Mouse (Mus musculus) heart, embryonic 11.5 days (tissue): ENCODE measurements at regions not wholly inside any gene's neighbourhood (a gene's known extent, or its start where the extent isn't known, plus 50 kb on each side); places are given as distances from the start of the nearest gene placed in this dataset.

Experiments used
- ATAC-seq: fragments of 200-750 bp; cut with Nextera tagmentation; replicated peaks from 2 replicates; pipeline ENCODE4 v1.8.0; 2017; ENCODE audit warnings: moderate library complexity; ENCODE audit not compliant: insufficient number of reproducible peaks, low FRiP score, low TSS enrichment
- H3K27ac ChIP-seq: fragments of 300-500 bp; sonication (generic); 2 replicates; pipeline ENCODE4 v1.5.1; 2014; ENCODE audit warnings: mild to moderate bottlenecking, low read depth, low read length
- H3K27me3 ChIP-seq: fragments of 300-500 bp; sonication (generic); 2 replicates; pipeline ENCODE4 v1.6.1; 2014; ENCODE audit warnings: mild to moderate bottlenecking, low read length, mixed read lengths; ENCODE audit not compliant: control insufficient read depth, insufficient read depth
- H3K36me3 ChIP-seq: fragments of 300-500 bp; sonication (generic); 2 replicates; pipeline ENCODE4 v1.6.1; 2014; ENCODE audit warnings: mild to moderate bottlenecking, low read length, moderate library complexity, mixed read lengths; ENCODE audit not compliant: control insufficient read depth, insufficient read depth
- H3K4me1 ChIP-seq: fragments of 300-500 bp; sonication (generic); 2 replicates; pipeline ENCODE4 v1.6.1; 2014; ENCODE audit warnings: low read length; ENCODE audit not compliant: control insufficient read depth, insufficient read depth
- H3K4me2 ChIP-seq: fragments of 300-500 bp; sonication (generic); 2 replicates; pipeline ENCODE4 v1.6.1; 2014; ENCODE audit warnings: mild to moderate bottlenecking, moderate library complexity
- H3K4me3 ChIP-seq: fragments of 300-500 bp; sonication (generic); 2 replicates; pipeline ENCODE4 v1.5.1; 2014; ENCODE audit warnings: low read depth, low read length
- H3K9ac ChIP-seq: fragments of 300-500 bp; sonication (generic); 2 replicates; pipeline ENCODE4 v1.6.1; 2014; ENCODE audit warnings: mild to moderate bottlenecking, low read depth, low read length, moderate library complexity
- H3K9me3 ChIP-seq: fragments of 300-500 bp; sonication (generic); replicated peaks from 2 replicates; pipeline ENCODE4 v1.6.1; 2016; ENCODE audit warnings: low read length; ENCODE audit not compliant: control insufficient read depth
- WGBS: fragments of 180-500 bp; shearing (Covaris S2); extraction: QIAGEN DNeasy Blood & Tissue Kit; methylation state at CpG from one replicate; pipeline ENCODE4 v1.1.7; 2014; ENCODE audit not compliant: insufficient replicate concordance; 5-methylcytosine and 5-hydroxymethylcytosine counted together

DNA sequence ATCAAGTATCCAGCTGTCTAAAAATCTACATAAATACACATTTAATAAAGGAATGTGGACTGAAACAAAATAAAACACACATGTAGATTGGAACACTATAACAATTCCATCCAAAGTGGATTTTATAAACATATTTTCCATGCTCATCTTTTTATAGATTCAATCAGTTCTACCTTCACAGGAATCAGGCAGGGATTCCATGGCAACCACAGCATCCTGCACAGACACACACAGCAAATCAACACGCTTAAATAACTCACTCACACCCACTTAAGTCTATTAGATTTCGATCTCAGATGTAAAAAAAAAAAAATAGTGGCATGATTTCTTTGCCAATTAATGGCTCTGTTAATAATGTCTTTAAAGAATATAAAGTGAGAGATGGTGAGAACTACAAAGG is 151.2 kb upstream of the Kcnip4 start:
- H3K27me3 ChIP-seq = no peaks in the 10 kb centered on the region
- H3K9ac ChIP-seq = no peak overlapping the region
- no peaks in the 10 kb centered on the region for H3K9me3 ChIP-seq
- no peak overlapping the region for H3K4me3 ChIP-seq
- H3K36me3 ChIP-seq = no peaks in the 10 kb centered on the region
- H3K4me2 ChIP-seq = no peak overlapping the region
- ATAC-seq = no peak
- WGBS = 58% methylated on average over 2 of the region's 2 CpGs
- no peak overlapping the region for H3K27ac ChIP-seq
- no peaks in the 10 kb centered on the region for H3K4me1 ChIP-seq

DNA sequence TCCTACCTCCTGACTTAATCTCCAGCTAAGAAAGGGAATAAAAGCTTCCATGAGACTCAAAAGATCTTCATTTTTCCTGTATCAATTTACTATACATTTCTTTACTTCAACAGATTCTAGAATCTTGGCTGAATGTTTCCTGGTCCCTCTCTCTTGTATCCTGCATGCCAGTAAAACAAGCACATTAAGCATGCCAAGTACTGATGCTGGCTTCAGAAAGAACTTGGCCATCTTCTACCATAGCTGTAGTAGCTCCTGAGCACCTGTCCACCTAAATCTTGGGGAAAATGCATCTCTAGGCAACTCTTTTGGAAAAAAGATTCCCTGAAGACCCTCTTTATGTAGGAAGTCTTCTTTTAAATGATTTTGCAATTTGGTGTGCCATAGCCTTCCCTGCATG is 140.5 kb upstream of the Kcnip4 start:
- Histone ChIP-seq H3K9ac (no peak overlapping the region), H3K9me3 (no peaks in the 10 kb centered on the region), H3K36me3 (no peaks in the 10 kb centered on the region), H3K27me3 (no peaks in the 10 kb centered on the region), H3K27ac (no peak overlapping the region), H3K4me2 (no peak overlapping the region), H3K4me3 (no peak overlapping the region), H3K4me1 (no peaks in the 10 kb centered on the region)
- no peak for ATAC-seq

DNA sequence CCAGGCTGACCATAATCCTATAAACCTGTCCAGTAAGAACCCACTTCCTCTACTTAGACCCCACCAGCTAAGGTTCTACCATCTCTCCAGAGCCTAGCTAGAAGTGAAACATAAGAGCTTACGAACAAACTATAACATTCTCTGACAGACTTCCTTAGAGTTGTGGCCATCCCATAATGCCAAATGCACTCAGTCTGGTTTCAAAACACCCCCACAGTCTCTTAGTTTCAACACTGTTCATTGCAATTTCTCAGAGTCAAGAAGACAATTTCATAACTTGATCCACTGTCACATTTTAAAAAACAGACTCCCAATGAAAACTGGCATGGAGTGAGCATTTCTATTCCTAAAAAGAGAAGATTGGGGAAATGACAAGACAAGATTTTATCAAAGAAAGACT is 139.2 kb upstream of the Kcnip4 start:
- H3K27ac ChIP-seq = no peak overlapping the region
- H3K4me3 ChIP-seq = no peak overlapping the region
- H3K27me3 ChIP-seq = no peaks in the 10 kb centered on the region
- no peak overlapping the region for H3K9ac ChIP-seq
- H3K36me3 ChIP-seq = no peaks in the 10 kb centered on the region
- no peaks in the 10 kb centered on the region for H3K4me1 ChIP-seq
- no peaks in the 10 kb centered on the region for H3K9me3 ChIP-seq
- no peak for ATAC-seq
- 83% methylated on average over 1 of the region's 1 CpGs for WGBS
- H3K4me2 ChIP-seq = no peak overlapping the region

DNA sequence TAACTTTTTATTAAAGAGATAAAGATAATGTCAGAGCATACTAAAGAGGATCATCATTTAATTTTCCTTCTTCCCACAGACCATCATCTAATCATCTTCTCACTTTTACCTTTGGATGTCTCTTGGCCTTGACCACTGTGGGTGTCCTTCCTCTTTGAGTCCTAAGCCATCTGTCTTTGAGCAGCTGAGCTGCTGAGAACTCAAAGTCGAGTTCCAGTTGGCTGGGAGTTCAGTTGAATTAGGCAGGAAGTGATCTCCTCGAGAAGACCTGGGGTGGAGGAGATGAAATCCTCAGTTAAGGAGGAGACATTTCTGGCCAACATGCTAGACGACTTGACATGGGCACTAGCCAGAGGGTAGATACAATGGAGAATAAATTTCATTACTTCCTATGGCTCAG is 137.4 kb upstream of the Kcnip4 start:
- H3K4me3 ChIP-seq = no peak overlapping the region
- no peak overlapping the region for H3K27ac ChIP-seq
- H3K9me3 ChIP-seq = no peaks in the 10 kb centered on the region
- H3K4me2 ChIP-seq = no peak overlapping the region
- no peaks in the 10 kb centered on the region for H3K4me1 ChIP-seq
- no peak for ATAC-seq
- H3K36me3 ChIP-seq = no peaks in the 10 kb centered on the region
- no peaks in the 10 kb centered on the region for H3K27me3 ChIP-seq
- WGBS = 56% methylated on average over 3 of the region's 3 CpGs
- H3K9ac ChIP-seq = no peak overlapping the region

DNA sequence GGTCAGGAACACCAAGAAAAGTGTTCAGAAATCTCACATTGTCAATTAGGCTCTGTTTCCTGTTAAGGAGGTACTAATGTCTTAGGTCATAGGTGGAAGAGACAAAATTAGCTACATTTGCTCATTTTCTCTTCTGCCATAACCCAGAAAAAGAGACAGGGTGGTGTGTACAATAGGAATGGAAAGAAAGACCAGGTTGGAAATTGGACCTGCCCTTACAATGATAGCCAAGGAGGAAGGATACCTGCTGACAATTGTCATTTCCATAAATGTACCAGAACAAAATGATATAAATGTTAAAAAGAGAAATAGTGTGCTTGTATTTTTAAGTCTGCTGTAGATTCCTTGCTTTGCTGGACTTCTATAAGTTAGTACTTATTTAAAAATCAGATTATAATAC is 135.9 kb upstream of the Kcnip4 start:
- no peak overlapping the region for H3K27ac ChIP-seq
- H3K4me1 ChIP-seq = no peaks in the 10 kb centered on the region
- ATAC-seq = no peak
- H3K9ac ChIP-seq = no peak overlapping the region
- H3K27me3 ChIP-seq = no peaks in the 10 kb centered on the region
- no peak overlapping the region for H3K4me3 ChIP-seq
- H3K36me3 ChIP-seq = no peaks in the 10 kb centered on the region
- H3K4me2 ChIP-seq = no peak overlapping the region
- no peaks in the 10 kb centered on the region for H3K9me3 ChIP-seq

DNA sequence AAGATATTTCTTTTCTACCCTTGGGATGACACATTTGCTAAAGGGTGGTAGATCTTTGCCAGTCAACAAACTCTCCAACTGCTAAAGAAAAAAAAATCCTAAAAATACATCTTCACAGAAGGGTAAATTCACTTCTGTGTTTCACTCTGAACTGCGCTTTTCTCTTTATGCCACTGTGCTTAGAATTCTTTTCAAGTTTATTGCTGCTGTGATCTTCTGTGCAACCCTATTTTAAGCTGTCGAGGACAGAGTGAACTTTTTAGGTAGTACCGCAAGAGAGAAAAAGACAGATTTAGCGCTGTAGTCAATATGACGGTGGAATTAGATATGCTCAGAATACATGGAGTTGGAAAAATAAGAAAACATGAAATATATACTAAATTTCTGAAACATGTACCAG is 126.2 kb upstream of the Kcnip4 start:
- no peaks in the 10 kb centered on the region for H3K27me3 ChIP-seq
- no peaks in the 10 kb centered on the region for H3K9me3 ChIP-seq
- H3K4me1 ChIP-seq = no peaks in the 10 kb centered on the region
- no peak overlapping the region for H3K4me2 ChIP-seq
- H3K27ac ChIP-seq = no peak overlapping the region
- H3K9ac ChIP-seq = no peak overlapping the region
- no peaks in the 10 kb centered on the region for H3K36me3 ChIP-seq
- 88% methylated on average over 5 of the region's 5 CpGs for WGBS
- ATAC-seq = no peak
- no peak overlapping the region for H3K4me3 ChIP-seq

DNA sequence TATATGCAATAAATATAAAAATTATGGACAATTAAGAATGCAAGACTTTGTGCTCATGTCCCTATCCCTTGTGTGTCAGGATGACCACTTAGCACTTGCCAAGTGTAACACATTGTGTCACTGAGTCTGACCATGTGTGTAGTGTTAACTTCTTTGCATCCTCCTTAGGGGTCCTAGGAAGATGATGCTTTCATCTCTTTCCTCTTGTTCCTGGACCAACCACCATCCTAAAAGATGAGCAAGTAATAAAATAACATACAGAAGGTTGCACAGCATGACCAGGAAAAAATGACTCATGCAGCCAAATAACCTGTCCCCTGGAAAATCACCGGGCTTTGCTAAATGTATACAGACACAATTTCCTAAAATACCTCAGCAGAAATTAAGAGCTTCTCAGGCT is 121.1 kb upstream of the Kcnip4 start:
- no peak for ATAC-seq
- H3K36me3 ChIP-seq = no peaks in the 10 kb centered on the region
- no peaks in the 10 kb centered on the region for H3K4me1 ChIP-seq
- WGBS = 87% methylated on average over 1 of the region's 1 CpGs
- H3K27me3 ChIP-seq = no peaks in the 10 kb centered on the region
- no peak overlapping the region for H3K27ac ChIP-seq
- no peaks in the 10 kb centered on the region for H3K9me3 ChIP-seq
- no peak overlapping the region for H3K9ac ChIP-seq
- no peak overlapping the region for H3K4me2 ChIP-seq
- no peak overlapping the region for H3K4me3 ChIP-seq

DNA sequence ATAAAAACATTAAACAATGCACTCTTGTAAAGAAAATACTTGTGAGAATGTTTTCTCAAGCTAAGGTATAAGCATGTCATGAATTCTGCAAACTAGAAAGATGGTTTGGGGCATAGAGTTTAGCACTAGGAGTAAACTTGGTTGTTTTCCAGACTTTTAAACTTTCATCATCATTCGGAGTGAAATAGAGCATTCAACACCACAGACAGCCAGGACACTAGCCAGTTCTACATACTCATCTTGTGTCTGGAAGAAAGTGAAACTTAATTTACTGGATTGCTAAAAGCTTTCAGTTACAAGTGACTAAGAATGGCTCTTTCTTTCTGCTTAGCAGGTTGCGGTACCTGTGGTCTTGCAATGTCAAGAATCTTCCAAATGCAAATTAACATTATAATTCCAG is 119.9 kb upstream of the Kcnip4 start:
- Histone ChIP-seq H3K27me3 (no peaks in the 10 kb centered on the region), H3K4me2 (no peak overlapping the region), H3K4me3 (no peak overlapping the region), H3K9ac (no peak overlapping the region), H3K4me1 (no peaks in the 10 kb centered on the region), H3K36me3 (no peaks in the 10 kb centered on the region), H3K27ac (no peak overlapping the region), H3K9me3 (no peaks in the 10 kb centered on the region)
- ATAC-seq = no peak
- WGBS = 86% methylated on average over 2 of the region's 2 CpGs

DNA sequence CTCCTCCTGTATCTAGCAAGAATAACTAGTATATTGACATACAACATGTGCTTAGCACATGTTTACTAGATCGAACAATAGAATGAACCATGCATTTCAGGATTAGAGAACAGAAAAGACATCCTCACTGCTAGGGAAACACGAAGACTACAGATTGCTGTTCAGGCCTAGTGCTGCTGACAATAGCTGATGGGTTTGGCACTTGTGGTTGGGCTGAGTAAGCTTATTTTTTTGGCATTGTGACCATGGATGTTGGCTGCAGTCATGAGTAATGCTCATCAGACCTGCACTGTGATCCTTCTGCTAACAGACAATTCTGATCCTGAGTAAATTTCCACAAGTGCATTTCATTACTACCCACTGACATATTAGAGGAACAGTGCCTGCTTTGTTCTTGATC is 117.7 kb upstream of the Kcnip4 start:
- Histone ChIP-seq H3K27ac (no peak overlapping the region), H3K4me1 (no peaks in the 10 kb centered on the region), H3K4me3 (no peak overlapping the region), H3K9me3 (no peaks in the 10 kb centered on the region), H3K9ac (no peak overlapping the region), H3K4me2 (no peak overlapping the region), H3K27me3 (no peaks in the 10 kb centered on the region), H3K36me3 (no peaks in the 10 kb centered on the region)
- 81% methylated on average over 2 of the region's 2 CpGs for WGBS
- no peak for ATAC-seq
